Mouse (Mus musculus) ES-E14 (cell line): ENCODE data around the gene Hecw2. TPM values are rescaled to one million over a fixed set of nuclear protein-coding genes. Genes with fewer than 3 reads are reported as not detected.

ENCODE experiments used
- DNase-seq: peaks from one replicate; pipeline ENCODE4 v3.0.0-alpha.2; 2013; ENCODE audit warnings: low read depth, low spot score
- H3K27ac ChIP-seq: 2 replicates; pipeline ENCODE4 v1.5.1; 2012; ENCODE audit warnings: low read depth, mild to moderate bottlenecking, low read length, moderate library complexity, mixed read lengths; ENCODE audit not compliant: poor library complexity, insufficient read depth, severe bottlenecking
- H3K36me3 ChIP-seq: 2 replicates; pipeline ENCODE4 v1.6.1; 2012; ENCODE audit warnings: mild to moderate bottlenecking, low read length, moderate library complexity, mixed read lengths; ENCODE audit not compliant: control insufficient read depth, poor library complexity, insufficient read depth, severe bottlenecking
- H3K4me1 ChIP-seq, 2 experiments: fragments of 150-350 bp in 1 of 2; sonication (generic) in 1 of 2; 2 replicates each; pipeline ENCODE4 v1.6.1; 2012; ENCODE audit warnings: low read length in 2 of 2, mild to moderate bottlenecking in 1 of 2, mixed read lengths in 1 of 2; ENCODE audit not compliant: control insufficient read depth in 2 of 2, insufficient read depth in 2 of 2, poor library complexity in 1 of 2
- H3K4me3 ChIP-seq, 2 experiments: fragments of 150-350 bp in 1 of 2; sonication (generic) in 1 of 2; 2 replicates each; pipeline ENCODE4 v1.5.1; 2012; ENCODE audit warnings: low read length in 2 of 2, low read depth in 1 of 2, mild to moderate bottlenecking in 1 of 2, mixed read lengths in 1 of 2; ENCODE audit not compliant: insufficient read depth in 1 of 2, poor library complexity in 1 of 2, severe bottlenecking in 1 of 2
- H3K9ac ChIP-seq: 2 replicates; pipeline ENCODE4 v1.6.1; 2012; ENCODE audit warnings: low read depth, mild to moderate bottlenecking, low read length, mixed read lengths; ENCODE audit not compliant: poor library complexity, insufficient read depth, severe bottlenecking
- H3K9me3 ChIP-seq: fragments of 150-350 bp; sonication (generic); 2 replicates; pipeline ENCODE4 v1.6.1; 2012; ENCODE audit warnings: low read depth, mild to moderate bottlenecking, low read length; ENCODE audit not compliant: control insufficient read depth, insufficient read depth
- CHD2 ChIP-seq: IDR thresholded peaks from 2 replicates; pipeline ENCODE4 v1.6.1; 2014; ENCODE audit warnings: mild to moderate bottlenecking, low read depth, low read length, inconsistent platforms
- HCFC1 ChIP-seq: IDR thresholded peaks from 2 replicates; pipeline ENCODE4 v1.6.1; 2012; ENCODE audit warnings: low read length, inconsistent platforms, borderline replicate concordance; ENCODE audit not compliant: insufficient read depth
- MAFK ChIP-seq: IDR thresholded peaks from 2 replicates; pipeline ENCODE4 v1.6.1; 2014; ENCODE audit warnings: mild to moderate bottlenecking, low read depth, low read length, inconsistent platforms; ENCODE audit not compliant: insufficient read depth
- ZC3H11A ChIP-seq: IDR thresholded peaks from 2 replicates; pipeline ENCODE4 v1.6.1; 2012; ENCODE audit warnings: low read depth, mild to moderate bottlenecking, inconsistent platforms, low read length, borderline replicate concordance
- ZNF384 ChIP-seq: IDR thresholded peaks from 2 replicates; pipeline ENCODE4 v1.6.1; 2012; ENCODE audit warnings: low read depth, low read length, inconsistent platforms
- in situ Hi-C, 2 experiments: fragments of 600-800 bp; cut with MboI; formaldehyde crosslinking; loops; one replicate each; pipeline ENCODE4 v1.15.1; 2025; ENCODE audit warnings: low sequenced_read_pairs in 2 of 2, inconsistent platforms in 1 of 2; ENCODE audit not compliant: unreplicated experiment in 2 of 2
- total RNA-seq: library from RNA; depleted of rRNA; stranded (reverse); fragments of 300-350 nt; gene quantifications from 2 replicates; pipeline ENCODE4 v1.2.3, GENCODE M21; 2012

Hecw2 gene
- total RNA-seq, 1 experiment: 6.6 TPM

DNA sequence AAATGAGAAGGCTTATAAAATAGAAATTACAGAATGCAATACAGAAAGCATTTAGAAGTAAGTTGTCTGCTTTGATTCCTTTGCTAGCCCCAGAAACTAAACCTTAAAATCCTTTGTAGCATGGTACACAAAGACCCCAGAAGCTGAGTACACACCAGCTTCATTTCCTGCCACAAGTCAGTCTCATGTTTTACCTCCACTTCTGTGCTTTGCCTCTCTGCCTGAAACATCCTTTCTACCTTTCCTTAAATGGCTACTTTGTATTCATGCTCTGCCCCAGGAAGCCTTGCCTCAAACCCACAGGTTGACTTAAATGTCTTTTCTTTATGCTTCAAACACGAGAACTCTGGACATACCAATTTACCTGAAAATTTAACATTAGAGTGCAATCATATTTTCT, 413.7 kb downstream of the Hecw2 start:
- DNase-seq: no peak
- TF ChIP-seq CHD2: no peak
- TF ChIP-seq HCFC1: no peak
- TF ChIP-seq ZNF384: no peak
- no peak for TF ChIP-seq ZC3H11A
- TF ChIP-seq MAFK: no peak
- 0 out of 4 replicates have a peak, but pooled peaks cover 0 to 4% of the 10 kb centered on the region in 2 experiments for H3K4me1 ChIP-seq
- H3K36me3 ChIP-seq: no peaks in the 10 kb centered on the region
- no peaks in the 10 kb centered on the region for H3K9me3 ChIP-seq
- no peak overlapping the region for H3K4me3 ChIP-seq
- in situ Hi-C loops: no loop called here
- H3K9ac ChIP-seq: no peak overlapping the region
- H3K27ac ChIP-seq: no peak overlapping the region

DNA sequence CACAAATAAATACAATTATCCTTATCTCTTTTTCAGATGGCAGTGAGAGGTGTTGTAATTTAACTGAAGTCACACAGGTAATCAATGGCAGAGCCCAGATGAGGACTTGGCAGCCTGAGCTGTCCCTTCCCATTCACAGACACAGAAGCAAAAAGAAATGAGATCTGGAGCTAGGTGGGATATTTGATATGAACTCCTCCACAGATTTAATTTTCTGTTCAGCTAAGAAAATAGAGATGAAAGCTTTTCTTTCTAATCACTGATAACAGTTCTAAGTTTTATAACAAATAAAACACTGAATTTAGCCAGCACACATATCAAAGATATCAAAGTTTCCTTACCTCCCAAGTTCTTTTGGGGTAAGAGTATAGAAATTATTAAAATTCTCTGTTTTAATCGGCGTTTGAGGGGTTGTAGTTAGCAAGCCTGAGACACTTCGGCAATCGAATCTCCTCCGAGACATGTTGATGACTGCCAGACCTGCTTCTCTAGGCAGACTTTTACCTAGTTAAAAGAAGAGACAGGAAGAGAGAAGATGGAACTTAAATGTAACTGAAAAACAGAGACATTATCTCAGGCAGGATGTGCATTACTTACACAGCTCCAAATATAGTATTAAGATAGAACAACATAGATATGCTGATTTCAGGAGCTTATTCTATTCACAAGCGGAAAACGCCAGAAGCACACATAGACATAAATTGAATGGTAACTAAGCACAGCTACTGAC, 418.6 kb downstream of the Hecw2 start:
- Histone ChIP-seq H3K36me3 (peaks cover 2% of the 10 kb centered on the region; the same call in 1 of the 2 replicates), H3K4me3 (no peak overlapping the region), H3K4me1 (no peaks in the 10 kb centered on the region), H3K27ac (no peak overlapping the region), H3K9me3 (no peaks in the 10 kb centered on the region), H3K9ac (no peak overlapping the region)
- no peak for TF ChIP-seq CHD2
- no peak for TF ChIP-seq MAFK
- no peak for TF ChIP-seq ZNF384
- no peak for TF ChIP-seq ZC3H11A
- TF ChIP-seq HCFC1: no peak
- no peak for DNase-seq
- in situ Hi-C loops: no loop called here

DNA sequence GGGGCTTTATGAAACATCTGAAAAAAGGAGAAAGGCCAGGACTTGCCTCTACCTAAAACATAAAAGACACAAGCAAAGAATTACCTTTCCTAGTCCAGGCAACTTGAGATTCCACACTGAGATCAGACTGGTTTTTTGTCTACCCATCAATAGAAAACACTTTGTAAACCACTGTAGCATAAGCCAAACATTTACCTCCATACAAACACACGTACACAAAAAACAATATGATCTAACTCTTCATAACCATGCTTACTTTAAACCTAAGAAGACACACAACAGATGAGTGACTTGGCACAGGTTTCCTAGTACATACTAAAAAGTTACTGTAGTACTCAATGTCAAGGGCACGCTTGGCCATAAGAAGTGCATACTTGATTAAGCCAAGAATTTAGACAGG, 419.4 kb downstream of the Hecw2 start:
- in situ Hi-C loops: no loop called here

DNA sequence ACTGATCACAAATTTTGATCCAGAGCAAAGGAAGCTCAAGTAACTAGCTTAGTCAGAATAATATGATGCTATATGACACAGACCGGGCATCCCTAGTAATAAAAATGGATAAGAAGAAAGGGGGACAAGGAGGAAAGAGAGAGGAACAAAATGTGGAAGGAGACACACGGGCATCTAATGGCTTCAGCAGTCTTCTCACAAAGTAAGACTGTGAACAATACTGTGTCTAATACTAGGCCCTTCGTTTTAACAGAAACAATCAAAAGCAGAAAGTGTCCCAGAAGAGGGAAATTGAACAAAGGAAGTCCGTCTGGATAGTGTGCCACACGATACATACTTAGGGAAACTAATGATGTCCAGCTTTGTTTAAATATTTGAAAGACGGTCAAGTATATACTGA, 419.9 kb downstream of the Hecw2 start:
- H3K9ac ChIP-seq: no peak overlapping the region

More for the DNA sequence above, 419.4 kb downstream of the Hecw2 start:
- Histone ChIP-seq H3K9ac (no peak overlapping the region), H3K36me3 (peaks cover 2% of the 10 kb centered on the region; the same call in 1 of the 2 replicates), H3K4me3 (no peak overlapping the region), H3K4me1 (no peaks in the 10 kb centered on the region), H3K9me3 (no peaks in the 10 kb centered on the region), H3K27ac (no peak overlapping the region)
- no peak for DNase-seq
- TF ChIP-seq ZC3H11A (no peak), MAFK (no peak), CHD2 (no peak), ZNF384 (no peak), HCFC1 (no peak)

More for the DNA sequence above, 419.9 kb downstream of the Hecw2 start:
- DNase-seq: no peak
- no peaks in the 10 kb centered on the region for H3K4me1 ChIP-seq
- H3K36me3 ChIP-seq: peaks cover 2% of the 10 kb centered on the region; the same call in 1 of the 2 replicates
- no peaks in the 10 kb centered on the region for H3K9me3 ChIP-seq
- H3K27ac ChIP-seq: no peak overlapping the region
- TF ChIP-seq ZNF384: no peak
- no peak for TF ChIP-seq ZC3H11A
- TF ChIP-seq HCFC1: no peak
- in situ Hi-C loops: no loop called here
- no peak overlapping the region for H3K4me3 ChIP-seq
